Mouse (Mus musculus): ENCODE measurements around the gene Prr12. TPM values are rescaled to one million over a fixed set of nuclear protein-coding genes. Genes with fewer than 3 reads are reported as not detected.

Prr12 gene
- total and polyA plus RNA-seq, 2 experiments from 2014 or later, result 8.2 to 14.0 TPM

DNA sequence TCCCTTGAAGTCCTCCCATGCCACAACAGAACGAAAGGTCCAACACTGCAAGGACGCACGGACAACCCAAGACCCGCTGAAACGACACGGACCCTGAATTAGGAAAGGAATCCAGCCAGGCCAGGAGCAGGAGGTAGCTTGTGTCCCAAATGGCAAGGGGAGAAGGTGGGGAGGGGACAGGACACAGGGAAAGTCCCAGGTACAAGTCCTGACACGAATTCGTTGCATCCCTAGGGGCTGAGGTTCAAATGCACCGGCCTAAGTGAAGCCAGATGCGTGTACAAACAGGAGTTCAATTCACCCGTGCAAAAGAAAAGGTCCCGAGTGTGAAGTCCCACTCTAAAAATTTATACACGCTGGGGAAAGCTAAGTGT is 1.1 kb downstream of the Prr12 start:
- no peak for TF ChIP-seq CTCF (IDR thresholded peaks at IDR 0.05; ENCODE audit: low read depth)
- Histone ChIP-seq H3K4me2 (ENCODE audit: low read depth) (peak overlapping the region; percentile 89), H3K4me1 (ENCODE audit: insufficient read depth) (no peaks in the 10 kb centered on the region; the same call in 1 of the 2 replicates), H3K9me3 (ENCODE audit: low read length) (no peaks in the 10 kb centered on the region), H3K4me3 (ENCODE audit: low read depth, low read length) (peak overlapping the region; percentile 77), H3K36me3 (ENCODE audit: insufficient read depth) (peaks cover 37% of the 10 kb centered on the region), H3K27me3 (ENCODE audit: insufficient read depth, low read length) (no peaks in the 10 kb centered on the region), H3K27ac (ENCODE audit: low read depth, low read length) (peak overlapping the region; percentile 96; the same call in 1 of the 2 replicates), H3K9ac (peak overlapping the region; percentile 96)
- WGBS, result 3% methylated on average over 13 of the region's 13 CpGs
- ATAC-seq, result no peak
- no peak for DNase-seq

DNA sequence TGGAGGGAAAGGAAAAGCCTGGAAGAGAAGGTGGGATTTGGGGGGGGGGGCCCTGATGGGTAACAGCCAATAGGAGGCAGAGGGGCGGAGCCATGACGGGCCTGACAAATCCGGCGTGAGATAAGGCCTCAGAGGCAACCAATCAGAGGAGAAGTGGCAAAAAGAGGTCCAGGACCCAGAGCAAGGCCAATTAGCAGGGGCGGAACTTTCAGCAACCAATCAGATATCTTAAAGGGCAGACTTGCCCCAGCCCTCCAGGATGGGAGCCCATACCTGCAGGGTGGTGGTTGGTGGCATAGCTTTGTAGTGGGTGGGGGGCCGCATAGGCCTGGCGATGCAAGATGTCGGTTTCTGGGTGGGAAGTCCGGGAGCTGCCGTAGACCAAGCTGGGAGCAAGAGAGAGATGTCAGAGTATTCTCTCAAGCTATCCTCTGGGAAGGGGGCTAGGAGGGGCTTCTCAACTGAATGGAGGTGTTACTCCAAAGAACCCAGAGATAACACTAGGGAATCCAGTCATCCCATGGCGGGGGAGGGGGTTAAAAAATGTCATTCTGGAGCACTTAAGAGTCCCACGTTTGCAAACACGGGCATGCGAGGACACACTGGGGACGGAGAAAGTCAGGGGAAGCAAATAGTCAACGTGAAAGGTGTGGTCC is 1.6 kb downstream of the Prr12 start:
- no peaks in the 10 kb centered on the region; the same call in 1 of the 2 replicates for H3K4me1 ChIP-seq (ENCODE audit: insufficient read depth)
- TF ChIP-seq CTCF (IDR thresholded peaks at IDR 0.05; ENCODE audit: low read depth), result no peak
- 3% methylated on average over 16 of the region's 16 CpGs for WGBS

DNA sequence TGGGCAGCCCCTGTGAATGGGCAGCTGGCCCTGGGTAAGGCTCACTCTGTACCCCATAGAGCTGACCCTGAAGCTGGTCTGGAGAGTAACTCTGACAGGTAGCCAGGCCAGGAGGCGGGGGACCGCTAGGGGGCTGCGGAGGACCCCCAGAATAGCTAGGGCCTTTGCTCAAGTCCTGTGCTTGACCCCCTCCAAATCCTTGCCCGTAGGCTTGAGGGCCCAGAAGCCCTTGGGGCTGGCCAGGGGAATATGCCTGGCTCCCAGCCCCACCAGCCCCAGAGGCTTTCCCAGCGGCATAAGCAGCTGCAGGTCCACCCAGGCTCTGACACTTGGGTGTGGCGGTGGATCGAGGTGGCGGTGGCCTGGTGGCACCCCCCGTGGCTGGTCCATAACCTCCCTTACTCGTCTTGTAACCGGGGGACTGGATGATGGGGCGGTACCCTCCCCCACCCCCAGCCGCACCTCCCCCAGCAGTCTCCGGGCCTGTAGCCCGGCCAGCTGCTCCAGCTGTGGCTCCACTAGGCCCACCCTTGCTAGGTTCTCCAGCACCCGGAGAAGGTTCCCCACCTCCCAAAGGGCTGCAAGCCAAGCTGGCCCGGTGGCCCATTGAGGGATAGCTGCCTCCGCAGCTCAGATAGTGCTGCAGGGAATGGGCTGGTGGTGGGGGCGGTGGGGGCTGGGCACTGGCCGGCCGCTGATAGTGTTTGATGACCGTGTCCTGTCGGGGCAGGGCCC is 3.6 kb downstream of the Prr12 start:
- Histone ChIP-seq H3K4me1 (ENCODE audit: insufficient read depth) (no peaks in the 10 kb centered on the region; the same call in 1 of the 2 replicates), H3K27me3 (ENCODE audit: insufficient read depth, low read length) (no peaks in the 10 kb centered on the region), H3K36me3 (ENCODE audit: insufficient read depth) (peaks cover 60% of the 10 kb centered on the region), H3K27ac (ENCODE audit: low read depth, low read length) (no peak overlapping the region), H3K9ac (no peak overlapping the region), H3K9me3 (ENCODE audit: low read length) (no peaks in the 10 kb centered on the region), H3K4me3 (ENCODE audit: low read depth, low read length) (no peak overlapping the region), H3K4me2 (ENCODE audit: low read depth) (no peak overlapping the region)
- ATAC-seq (no peak), DNase-seq (no peak)
- no peak for TF ChIP-seq CTCF (IDR thresholded peaks at IDR 0.05; ENCODE audit: low read depth)
- WGBS, result 91% methylated on average over 23 of the region's 23 CpGs

More for the DNA sequence above, 1.6 kb downstream of the Prr12 start:
- Histone ChIP-seq H3K4me3 (ENCODE audit: low read depth, low read length) (peak overlapping the region; percentile 77), H3K9me3 (ENCODE audit: low read length) (no peaks in the 10 kb centered on the region), H3K9ac (peak overlapping the region; percentile 96; the same call in 1 of the 2 replicates), H3K36me3 (ENCODE audit: insufficient read depth) (peaks cover 43% of the 10 kb centered on the region), H3K27ac (ENCODE audit: low read depth, low read length) (no peak overlapping the region), H3K4me2 (ENCODE audit: low read depth) (peak overlapping the region; percentile 89), H3K27me3 (ENCODE audit: insufficient read depth, low read length) (no peaks in the 10 kb centered on the region)
- DNase-seq, result peak; percentile 90
- peak; percentile 70 for ATAC-seq

DNA sequence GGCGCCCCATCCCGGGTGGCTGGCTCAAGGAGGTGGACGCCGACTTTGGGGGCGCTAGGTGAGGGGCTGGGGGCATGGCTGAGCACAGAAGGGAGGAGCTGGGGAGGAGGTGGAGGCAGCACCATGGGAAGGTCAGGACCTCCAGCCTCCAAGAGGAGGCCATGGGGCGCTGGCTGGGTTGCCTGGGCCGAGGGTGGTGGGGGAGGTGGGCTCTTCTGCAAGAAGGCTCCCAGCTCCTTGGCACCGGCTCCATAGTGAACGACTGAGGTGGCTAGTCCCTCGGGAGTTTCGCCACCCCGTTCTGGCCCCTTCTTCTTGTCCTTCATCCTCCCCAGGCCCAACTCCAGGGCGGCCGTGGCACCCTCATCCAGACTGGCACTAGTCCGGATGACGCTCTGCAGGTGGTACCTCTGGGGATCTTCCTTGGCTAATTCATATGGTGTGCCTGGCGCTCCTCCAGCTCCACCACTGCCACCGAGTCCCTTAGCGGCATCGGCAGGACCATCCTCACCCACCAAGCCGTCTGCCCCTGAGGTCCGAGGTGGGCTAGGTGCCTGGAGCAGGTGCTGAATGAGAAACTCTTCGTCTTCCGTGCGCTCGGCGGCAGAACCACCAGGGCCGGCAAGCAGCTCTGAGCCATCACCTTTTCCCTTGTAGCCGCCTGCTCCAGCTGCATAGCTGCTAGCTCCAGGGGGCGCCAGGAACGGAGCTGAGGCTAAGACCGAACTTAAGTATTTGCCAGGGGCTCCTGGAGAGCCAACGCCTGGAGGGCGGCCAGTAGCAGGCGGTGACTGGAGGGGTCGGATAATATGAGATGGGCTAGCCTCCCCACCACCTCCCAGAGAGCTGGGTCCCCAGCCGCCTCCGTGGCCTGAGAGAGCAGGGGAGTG is 4.4 kb downstream of the Prr12 start:
- Histone ChIP-seq H3K27me3 (ENCODE audit: insufficient read depth, low read length) (no peaks in the 10 kb centered on the region), H3K4me1 (ENCODE audit: insufficient read depth) (no peaks in the 10 kb centered on the region; the same call in 1 of the 2 replicates), H3K9me3 (ENCODE audit: low read length) (no peaks in the 10 kb centered on the region), H3K4me3 (ENCODE audit: low read depth, low read length) (no peak overlapping the region), H3K27ac (ENCODE audit: low read depth, low read length) (no peak overlapping the region), H3K9ac (no peak overlapping the region), H3K36me3 (ENCODE audit: insufficient read depth) (peaks cover 68% of the 10 kb centered on the region), H3K4me2 (ENCODE audit: low read depth) (no peak overlapping the region)
- no peak for TF ChIP-seq CTCF (IDR thresholded peaks at IDR 0.05; ENCODE audit: low read depth)
- WGBS, result 86% methylated on average over 38 of the region's 38 CpGs
- ATAC-seq, result no peak
- no peak for DNase-seq

DNA sequence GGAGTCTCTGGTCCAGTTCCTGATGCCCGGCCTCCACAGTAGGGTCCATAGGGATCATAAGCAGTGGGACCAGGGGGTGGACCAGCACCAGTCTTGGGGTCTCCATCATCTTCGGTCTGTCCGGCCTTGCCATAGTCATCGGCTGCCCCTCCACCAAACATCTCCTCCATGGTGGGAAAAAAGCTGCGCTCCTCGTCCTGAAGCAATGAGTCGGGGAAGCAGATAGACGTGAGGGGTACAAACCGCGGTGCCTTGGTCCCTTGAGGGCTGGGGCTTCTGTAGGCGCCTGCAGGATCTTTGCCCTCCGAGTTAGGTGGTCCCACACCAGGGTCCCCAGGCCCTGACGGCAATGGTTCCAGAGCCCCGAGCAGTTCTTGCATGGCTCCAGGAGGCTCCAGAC is 5.2 kb downstream of the Prr12 start:
- Histone ChIP-seq H3K27ac (ENCODE audit: low read depth, low read length) (no peak overlapping the region), H3K9me3 (ENCODE audit: low read length) (no peaks in the 10 kb centered on the region), H3K4me2 (ENCODE audit: low read depth) (no peak overlapping the region), H3K4me3 (ENCODE audit: low read depth, low read length) (no peak overlapping the region), H3K9ac (no peak overlapping the region), H3K27me3 (ENCODE audit: insufficient read depth, low read length) (no peaks in the 10 kb centered on the region), H3K36me3 (ENCODE audit: insufficient read depth) (peaks cover 76% of the 10 kb centered on the region), H3K4me1 (ENCODE audit: insufficient read depth) (no peaks in the 10 kb centered on the region; the same call in 1 of the 2 replicates)
- no peak for TF ChIP-seq CTCF (IDR thresholded peaks at IDR 0.05; ENCODE audit: low read depth)
- ATAC-seq (no peak), DNase-seq (no peak)
- 96% methylated on average over 14 of the region's 14 CpGs for WGBS

DNA sequence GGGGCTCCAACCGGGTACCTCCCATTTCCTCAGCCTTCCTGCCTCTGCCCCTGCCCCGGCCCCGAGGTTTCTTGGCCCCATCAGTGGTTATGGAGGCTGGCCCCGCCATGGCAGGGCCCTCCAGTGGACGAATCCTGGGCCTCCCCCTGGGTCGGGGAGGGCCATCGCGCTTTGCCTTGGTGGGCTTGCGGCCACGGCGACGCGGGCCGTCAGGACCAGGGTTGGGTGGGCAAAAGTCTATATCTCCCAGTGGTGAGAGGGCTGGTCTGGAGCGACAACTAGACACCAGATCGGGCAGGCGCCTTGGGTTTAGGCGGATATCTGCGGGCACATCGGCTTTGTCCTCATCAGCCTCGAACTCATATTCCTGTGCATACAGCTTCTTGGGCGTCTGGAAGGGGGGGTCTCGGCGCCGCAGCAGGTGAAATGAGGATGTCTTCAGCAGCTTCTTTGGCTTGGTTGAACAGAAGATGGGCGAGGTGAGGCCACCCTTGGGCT is 5.8 kb downstream of the Prr12 start:
- no peaks in the 10 kb centered on the region for H3K9me3 ChIP-seq (ENCODE audit: low read length)
- peaks cover 82% of the 10 kb centered on the region for H3K36me3 ChIP-seq (ENCODE audit: insufficient read depth)
- H3K27me3 ChIP-seq (ENCODE audit: insufficient read depth, low read length), result no peaks in the 10 kb centered on the region
- H3K4me2 ChIP-seq (ENCODE audit: low read depth), result no peak overlapping the region
- H3K9ac ChIP-seq, result no peak overlapping the region
- ATAC-seq (no peak), DNase-seq (no peak)
- no peak overlapping the region for H3K4me3 ChIP-seq (ENCODE audit: low read depth, low read length)
- TF ChIP-seq CTCF (IDR thresholded peaks at IDR 0.05; ENCODE audit: low read depth), result no peak
- H3K27ac ChIP-seq (ENCODE audit: low read depth, low read length), result no peak overlapping the region
- no peaks in the 10 kb centered on the region; the same call in 1 of the 2 replicates for H3K4me1 ChIP-seq (ENCODE audit: insufficient read depth)
- WGBS, result 96% methylated on average over 26 of the region's 26 CpGs
